Mouse (Mus musculus) adrenal gland, adult 2 months (tissue): ENCODE data around the gene Nme4. TPM values are rescaled to one million over a fixed set of nuclear protein-coding genes. Genes with fewer than 3 reads are reported as not detected.
A peak's percentile ranks its signal among the peaks of the same experiment; 100 is the strongest.

ENCODE experiments used
- DNase-seq: peaks from one replicate; pipeline ENCODE4 v3.0.0; 2021
- long read RNA-seq: library from polyadenylated mRNA; stranded (forward); transcript quantifications from one replicate; pipeline ENCODE4 v2.0.0, GENCODE M21; 2021
- polyA plus RNA-seq: library from polyadenylated mRNA; depleted of rRNA; stranded (reverse); fragments of >200 nt; gene quantifications from 2 replicates; pipeline ENCODE4 v1.2.3, GENCODE M21; 2012; rRNA removed
- total RNA-seq, 2 experiments: library from RNA; stranded (reverse); gene quantifications; 2 replicates each; pipeline ENCODE4 v1.2.3; 2021

The Nme4 gene
- total RNA-seq: 1 to 10 TPM; 2.5 to 5.1 TPM
- polyA plus RNA-seq: 19.4 and 23.9 TPM in 2 replicates
- long read RNA-seq, partial matches to known transcripts: 0 of 1 reads
- long read RNA-seq, other reads (novel, unspliced or antisense): 0 of 1 reads

- peak; percentile 75 for DNase-seq
These were observed at the start of gene Nme4 for GRCm38 (mm10) chr17:26095121-26095740. Nme4 (minus strand) TSS chr17:26095602.

- no peak for DNase-seq
These were observed 48.0 kb upstream of the Nme4 start for GRCm38 (mm10) chr17:26143386-26143785.

- no peak for DNase-seq
These were observed 47.4 kb upstream of the Nme4 start for GRCm38 (mm10) chr17:26142796-26143195.

- no peak for DNase-seq
These were observed 43.5 kb upstream of the Nme4 start for GRCm38 (mm10) chr17:26138901-26139381.

- DNase-seq: peak; percentile 97
These were observed 42.9 kb upstream of the Nme4 start, which contains the start of gene Axin1 for GRCm38 (mm10) chr17:26138239-26138836. Axin1 (plus strand) TSS chr17:26138688.

- DNase-seq: no peak
These were observed 42.3 kb upstream of the Nme4 start for GRCm38 (mm10) chr17:26137751-26138130.

GRCm38 (mm10) chr17:26137106-26137750 is 41.8 kb upstream of the Nme4 start:
- DNase-seq: no peak

- no peak for DNase-seq
These were observed 36.8 kb upstream of the Nme4 start for GRCm38 (mm10) chr17:26131856-26132853.

- no peak for DNase-seq
These were observed 35.8 kb upstream of the Nme4 start for GRCm38 (mm10) chr17:26131062-26131732.

- DNase-seq: no peak
These were observed 29.8 kb upstream of the Nme4 start for GRCm38 (mm10) chr17:26125226-26125625.

GRCm38 (mm10) chr17:26124560-26124959 is 29.2 kb upstream of the Nme4 start:
- DNase-seq: no peak

GRCm38 (mm10) chr17:26123267-26123684 is 27.9 kb upstream of the Nme4 start, which contains the start of gene Mrpl28:
Mrpl28 (plus strand) TSS chr17:26123500.
- DNase-seq: peak; percentile 94

GRCm38 (mm10) chr17:26122431-26123140 is 27.2 kb upstream of the Nme4 start:
- no peak for DNase-seq

- peak; percentile 54 for DNase-seq
These were observed 24.6 kb upstream of the Nme4 start for GRCm38 (mm10) chr17:26119766-26120710.

GRCm38 (mm10) chr17:26116503-26117258 is 21.3 kb upstream of the Nme4 start:
- peak; percentile 0 for DNase-seq

- no peak for DNase-seq
These were observed 20.6 kb upstream of the Nme4 start for GRCm38 (mm10) chr17:26115956-26116487.

- DNase-seq: no peak
These were observed 19.9 kb upstream of the Nme4 start for GRCm38 (mm10) chr17:26115205-26115898.
